ENCODE assay signal across 12 mouse cellular contexts in genomic region chr6:39059547-39060497, GRCm38 (mm10). TPM values are rescaled to one million over a fixed set of nuclear protein-coding genes. Genes with fewer than 3 reads are reported as not detected.
DNase-seq lines count a peak whose midpoint lies in the region; ATAC-seq and TF ChIP-seq lines count a peak whose summit lies in the region.
"Had no signal": no experiment of that assay in that cellular context is flagged by ENCODE, and none has a peak within 500 bp of the region (broad histone marks: within the 10 kb centered on the region; RNA-seq: fewer than 3 reads in every experiment).

No protein-coding gene starts in this region.

- no peak for TF ChIP-seq CTCF in liver, adult 2 months (IDR thresholded peaks at IDR 0.05; ENCODE audit: low read depth, low read length)

- H3K79me2 ChIP-seq in liver, adult 2 months (ENCODE audit: control insufficient read depth, insufficient read depth, low read length): no peaks in the 10 kb centered on the region

- no peak for TF ChIP-seq POLR2A in liver, adult 2 months (IDR thresholded peaks at IDR 0.05; ENCODE audit: extremely low read depth, insufficient read depth, low read length)

- ATAC-seq in heart, embryonic 12.5 days (ENCODE audit: insufficient number of reproducible peaks, low FRiP score): no peak
- peak; percentile 39 to 50; a peak in 3 of 4 replicates for ATAC-seq in hematopoietic stem cell, adult 5-6 weeks (replicated peaks in 1 of 2; ENCODE audit: insufficient read depth in 1 of 2, low FRiP score in 2 of 2, low TSS enrichment in 1 of 2, low read depth in 1 of 2, poor library complexity in 2 of 2, severe bottlenecking in 2 of 2)
- ATAC-seq in megakaryocyte-erythroid progenitor cell, adult 5-6 weeks (replicated peaks; ENCODE audit: low FRiP score, low TSS enrichment, poor library complexity, severe bottlenecking): peak; percentile 75
- ATAC-seq in forebrain, embryonic 13.5 days: no peak

- H3K9ac ChIP-seq in heart, embryonic 12.5 days: no peak overlapping the region
- no peak overlapping the region for H3K9ac ChIP-seq in liver, adult 2 months (ENCODE audit: low read depth, low read length)
- no peak overlapping the region for H3K9ac ChIP-seq in forebrain, embryonic 13.5 days
- H3K9ac ChIP-seq: embryonic facial prominence, embryonic 15.5 days; neural tube, embryonic 12.5 days had no signal

- no peaks in the 10 kb centered on the region for H3K9me3 ChIP-seq in heart, embryonic 12.5 days (replicated peaks)
- H3K9me3 ChIP-seq in forebrain, embryonic 13.5 days (replicated peaks): no peaks in the 10 kb centered on the region
- H3K9me3 ChIP-seq: embryonic facial prominence, embryonic 15.5 days; neural tube, embryonic 12.5 days had no signal

- no peaks in the 10 kb centered on the region for H3K27me3 ChIP-seq in heart, embryonic 12.5 days (replicated peaks)
- no peaks in the 10 kb centered on the region for H3K27me3 ChIP-seq in liver, adult 2 months (ENCODE audit: control insufficient read depth, insufficient read depth, low read length)
- H3K27me3 ChIP-seq in forebrain, embryonic 13.5 days: no peaks in the 10 kb centered on the region
- H3K27me3 ChIP-seq: CH12.LX; embryonic facial prominence, embryonic 15.5 days; neural tube, embryonic 12.5 days had no signal

- H3K4me1 ChIP-seq in heart, embryonic 12.5 days (replicated peaks): peaks cover 31% of the 10 kb centered on the region
- H3K4me1 ChIP-seq in liver, adult 2 months (ENCODE audit: control insufficient read depth, insufficient read depth, low read length): peaks cover 12% of the 10 kb centered on the region
- H3K4me1 ChIP-seq in forebrain, embryonic 13.5 days: peaks cover 22% of the 10 kb centered on the region

- 38% methylated on average over 12 of the region's 12 CpGs for WGBS in heart, embryonic 12.5 days
- 9% methylated on average over 12 of the region's 12 CpGs for WGBS in liver, adult 2 months
- 89% methylated on average over 12 of the region's 12 CpGs for WGBS in forebrain, embryonic 13.5 days

- no peak overlapping the region for H3K4me3 ChIP-seq in heart, embryonic 12.5 days
- no peak overlapping the region for H3K4me3 ChIP-seq in liver, adult 2 months (ENCODE audit: insufficient read depth, low read depth, low read length)
- no peak overlapping the region for H3K4me3 ChIP-seq in forebrain, embryonic 13.5 days
- H3K4me3 ChIP-seq: embryonic facial prominence, embryonic 15.5 days; neural tube, embryonic 12.5 days had no signal

- H3K27ac ChIP-seq in heart, embryonic 12.5 days (ENCODE audit: poor library complexity, severe bottlenecking): peak overlapping the region; percentile 9; the same call in 1 of the 2 replicates
- peak overlapping the region; percentile 73 for H3K27ac ChIP-seq in liver, adult 2 months (replicated peaks; ENCODE audit: insufficient read depth, low read depth, low read length)
- H3K27ac ChIP-seq in forebrain, embryonic 13.5 days: no peak overlapping the region
- H3K27ac ChIP-seq: embryonic facial prominence, embryonic 15.5 days; neural tube, embryonic 12.5 days had no signal

- H3K4me2 ChIP-seq in heart, embryonic 12.5 days: no peak overlapping the region
- no peak overlapping the region for H3K4me2 ChIP-seq in forebrain, embryonic 13.5 days
- H3K4me2 ChIP-seq: embryonic facial prominence, embryonic 15.5 days; neural tube, embryonic 12.5 days had no signal

- H3K36me3 ChIP-seq in heart, embryonic 12.5 days: no peaks in the 10 kb centered on the region
- no peaks in the 10 kb centered on the region for H3K36me3 ChIP-seq in liver, adult 2 months (ENCODE audit: control insufficient read depth, insufficient read depth, low read length)
- H3K36me3 ChIP-seq in forebrain, embryonic 13.5 days (ENCODE audit: poor library complexity, severe bottlenecking): no peaks in the 10 kb centered on the region
- H3K36me3 ChIP-seq: embryonic facial prominence, embryonic 15.5 days; neural tube, embryonic 12.5 days had no signal

- intact Hi-C loops in heart, postnatal 14 days (cut with DNase I): loop anchor here (5.0 kb wide), 1 partner anchor 98 kb away; no protein-coding TSS in a partner anchor

- no peak for DNase-seq in heart, postnatal 14 days
- DNase-seq in liver, adult 2 months (ENCODE audit: extremely low read depth, low read depth, low spot score): peak; percentile 62
- no peak for DNase-seq in natural killer cell, adult 2 months (ENCODE audit: low spot score in 2 of 2)
- no peak for DNase-seq in layer of hippocampus, adult 9-11 months
- DNase-seq: thymus, postnatal 14 days had no signal

RNA-seq across cellular contexts. Expression of gene Parp12, which starts 58.3 kb away (rescaled TPM):
- 10.3 and 10.6 TPM in 2 replicates for polyA plus RNA-seq in heart, embryonic 12.5 days (2016; fragmentation: Nextera tagmentation; extraction: Ambion mirVana)
- total RNA-seq in heart, postnatal 14 days (2021): 10 to 100 TPM in 1 of 2 experiments, 1 to 10 TPM in 1; 9.4 to 10.7 TPM
- total RNA-seq in hematopoietic stem cell, adult 5-6 weeks (2017): 30.5 and 31.1 TPM in 2 replicates
- 36.6 and 44.3 TPM in 2 replicates for total RNA-seq in liver, adult 2 months (2014; rRNA removed)
- 25.8 and 30.5 TPM in 2 replicates for polyA plus RNA-seq in liver, adult 2 months (2012; rRNA removed)
- total RNA-seq in megakaryocyte-erythroid progenitor cell, adult 5-6 weeks (2014; fragmentation: Nextera tagmentation): 3.5 and 4.5 TPM in 2 replicates
- total RNA-seq in megakaryocyte-erythroid progenitor cell, adult 5-6 weeks (2017): 5.6 and 9.1 TPM in 2 replicates
- 1.8 and 2.1 TPM in 2 replicates for polyA plus RNA-seq in forebrain, embryonic 13.5 days (2015; fragmentation: Nextera tagmentation; extraction: Ambion mirVana)

Comparison
In these comparisons a context has a peak if more than half of its experiments do, and no peak if none do; other contexts are left out.
1. ATAC-seq: peak in hematopoietic stem cell, adult 5-6 weeks (2 of 2) and megakaryocyte-erythroid progenitor cell, adult 5-6 weeks (single experiment); none in heart, embryonic 12.5 days (single experiment) and forebrain, embryonic 13.5 days (single experiment).